Mouse (Mus musculus) embryonic fibroblast, embryonic 13.5 days (primary cell): ENCODE results near the gene Vps29.
"Not testable (repeated sequence)": the region's sequence is repeated elsewhere in the genome, so short reads cannot be mapped to it uniquely, and the experiment has no call there.

ENCODE experiments used
- CTCF ChIP-seq: IDR thresholded peaks from 2 replicates; pipeline ENCODE4 v1.5.1; 2011; ENCODE audit warnings: mild to moderate bottlenecking, control low read depth, low read length, moderate library complexity, borderline replicate concordance; ENCODE audit not compliant: insufficient read depth
- POLR2A ChIP-seq: IDR thresholded peaks from 2 replicates; pipeline ENCODE4 v1.6.1; 2011; ENCODE audit warnings: low read depth, mild to moderate bottlenecking, control low read depth, low read length, moderate library complexity

- not testable (repeated sequence) for TF ChIP-seq CTCF, POLR2A
These were observed 35.2 kb upstream of the Vps29 start for GRCm38 (mm10) chr5:122318976-122319375.
